Mouse (Mus musculus): Measurements from ENCODE around the gene B3glct. TPM values are rescaled to one million over a fixed set of nuclear protein-coding genes. Genes with fewer than 3 reads are reported as not detected.

The B3glct gene
- polyA plus RNA-seq, 1 experiment from 2014 or later = 13.8 TPM

DNA sequence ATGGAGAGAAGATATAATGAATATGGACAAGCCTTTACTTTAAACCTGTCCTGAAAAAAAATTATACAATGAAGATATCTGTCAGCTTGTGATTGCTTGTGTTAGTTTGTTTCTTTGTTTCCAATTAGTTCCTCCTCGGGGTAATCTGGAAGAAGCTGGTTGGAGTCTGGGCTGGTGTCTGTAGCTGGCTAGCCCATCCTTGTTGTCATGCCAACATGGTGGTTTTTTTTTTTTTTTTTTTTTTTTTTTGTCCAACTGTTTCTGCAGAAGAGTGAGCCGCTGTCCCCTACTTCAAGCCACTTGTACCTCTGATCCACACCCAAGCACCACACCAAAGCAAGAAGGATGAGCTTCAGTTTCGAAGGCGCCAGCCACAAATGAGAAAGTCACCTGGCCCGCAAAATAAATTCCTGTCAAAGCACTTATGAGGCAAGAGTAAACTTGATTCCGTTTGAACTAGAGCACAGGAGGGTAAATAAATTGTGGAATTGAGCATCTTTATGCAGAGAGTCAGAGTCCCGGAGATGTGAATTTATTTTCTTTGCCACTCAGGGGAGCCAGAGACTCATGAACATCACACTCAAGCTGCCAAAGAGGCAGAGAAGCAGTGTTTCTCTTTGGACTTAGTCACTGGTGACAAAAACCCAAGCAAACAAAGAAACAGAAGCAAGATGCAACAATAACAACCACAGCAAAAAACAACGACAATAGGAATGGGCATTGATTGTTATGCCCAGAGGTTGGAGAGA, 30.5 kb upstream of the B3glct start:
- H3K9ac ChIP-seq (ENCODE audit: low read depth, low read length) = no peak overlapping the region
- H3K4me2 ChIP-seq (ENCODE audit: low read length) = no peak overlapping the region
- no peaks in the 10 kb centered on the region for H3K9me3 ChIP-seq (ENCODE audit: control insufficient read depth, low read length)
- peaks cover 2% of the 10 kb centered on the region; the same call in 1 of the 2 replicates for H3K4me1 ChIP-seq (ENCODE audit: control insufficient read depth, insufficient read depth, low read depth, low read length)
- 53% methylated on average over 8 of the region's 8 CpGs for WGBS
- H3K36me3 ChIP-seq (ENCODE audit: control insufficient read depth, insufficient read depth, low read length) = no peaks in the 10 kb centered on the region
- H3K27me3 ChIP-seq (replicated peaks; ENCODE audit: control insufficient read depth, insufficient read depth, low read length) = no peaks in the 10 kb centered on the region
- peak; percentile 43; the same call in 1 of the 2 replicates for ATAC-seq
- no peak overlapping the region for H3K27ac ChIP-seq (ENCODE audit: low read depth, low read length)
- no peak overlapping the region for H3K4me3 ChIP-seq (ENCODE audit: low read length)

DNA sequence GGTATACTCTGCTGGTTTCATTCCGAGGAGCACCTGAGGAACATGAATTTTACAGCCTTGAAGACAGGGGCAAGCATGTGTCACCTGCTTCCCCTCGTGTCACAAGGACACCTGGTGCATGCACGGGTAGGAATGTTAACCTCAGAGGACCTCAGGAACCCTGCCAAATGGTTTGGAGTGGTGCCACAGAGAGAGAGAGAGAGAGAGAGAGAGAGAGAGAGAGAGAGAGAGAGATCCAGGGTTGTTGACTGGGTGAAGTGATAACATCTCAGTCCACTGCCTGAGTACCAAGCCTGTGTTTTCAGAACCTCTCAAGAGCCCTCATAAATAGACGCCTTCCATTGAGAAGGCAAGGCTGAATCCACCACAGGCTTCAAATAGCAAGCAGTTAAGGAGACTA, 29.8 kb upstream of the B3glct start:
- Histone ChIP-seq H3K9ac (ENCODE audit: low read depth, low read length) (no peak overlapping the region), H3K27me3 (replicated peaks; ENCODE audit: control insufficient read depth, insufficient read depth, low read length) (no peaks in the 10 kb centered on the region), H3K4me1 (ENCODE audit: control insufficient read depth, insufficient read depth, low read depth, low read length) (peaks cover 2% of the 10 kb centered on the region; the same call in 1 of the 2 replicates), H3K4me3 (ENCODE audit: low read length) (no peak overlapping the region), H3K4me2 (ENCODE audit: low read length) (no peak overlapping the region), H3K36me3 (ENCODE audit: control insufficient read depth, insufficient read depth, low read length) (no peaks in the 10 kb centered on the region), H3K9me3 (ENCODE audit: control insufficient read depth, low read length) (no peaks in the 10 kb centered on the region), H3K27ac (ENCODE audit: low read depth, low read length) (no peak overlapping the region)
- 56% methylated on average over 4 of the region's 4 CpGs for WGBS
- no peak for ATAC-seq

DNA sequence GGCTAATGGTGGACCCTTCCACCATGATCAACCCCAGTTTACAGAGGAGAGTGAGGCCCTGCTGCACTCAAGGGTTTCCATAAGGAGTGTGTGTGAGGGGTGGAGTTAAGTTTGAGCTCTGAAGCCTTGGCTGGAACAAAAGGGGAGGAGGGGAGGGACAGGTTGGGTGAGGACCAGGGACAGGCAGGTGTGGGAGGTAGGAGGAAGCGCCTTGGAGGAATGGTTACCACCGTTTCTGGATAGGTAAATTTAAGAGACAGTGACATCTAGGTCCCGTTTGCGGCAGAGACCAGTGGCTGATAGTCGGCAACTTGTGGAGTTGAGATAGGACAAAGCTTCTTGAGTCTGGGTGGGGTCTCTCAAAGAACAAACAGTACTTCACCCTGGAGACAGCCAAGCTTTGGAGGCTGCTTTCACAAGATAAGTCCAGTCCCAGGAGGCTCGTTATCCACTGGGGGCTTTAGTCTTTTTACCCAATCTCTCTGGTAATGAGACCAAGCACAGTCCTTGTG, 29.1 kb upstream of the B3glct start:
- H3K27me3 ChIP-seq (replicated peaks; ENCODE audit: control insufficient read depth, insufficient read depth, low read length) = no peaks in the 10 kb centered on the region
- no peak for ATAC-seq
- H3K36me3 ChIP-seq (ENCODE audit: control insufficient read depth, insufficient read depth, low read length) = no peaks in the 10 kb centered on the region
- H3K9me3 ChIP-seq (ENCODE audit: control insufficient read depth, low read length) = no peaks in the 10 kb centered on the region
- WGBS = 82% methylated on average over 6 of the region's 6 CpGs
- H3K4me1 ChIP-seq (ENCODE audit: control insufficient read depth, insufficient read depth, low read depth, low read length) = peaks cover 2% of the 10 kb centered on the region; the same call in 1 of the 2 replicates
- no peak overlapping the region for H3K4me2 ChIP-seq (ENCODE audit: low read length)
- H3K4me3 ChIP-seq (ENCODE audit: low read length) = no peak overlapping the region
- H3K27ac ChIP-seq (ENCODE audit: low read depth, low read length) = no peak overlapping the region
- H3K9ac ChIP-seq (ENCODE audit: low read depth, low read length) = no peak overlapping the region

DNA sequence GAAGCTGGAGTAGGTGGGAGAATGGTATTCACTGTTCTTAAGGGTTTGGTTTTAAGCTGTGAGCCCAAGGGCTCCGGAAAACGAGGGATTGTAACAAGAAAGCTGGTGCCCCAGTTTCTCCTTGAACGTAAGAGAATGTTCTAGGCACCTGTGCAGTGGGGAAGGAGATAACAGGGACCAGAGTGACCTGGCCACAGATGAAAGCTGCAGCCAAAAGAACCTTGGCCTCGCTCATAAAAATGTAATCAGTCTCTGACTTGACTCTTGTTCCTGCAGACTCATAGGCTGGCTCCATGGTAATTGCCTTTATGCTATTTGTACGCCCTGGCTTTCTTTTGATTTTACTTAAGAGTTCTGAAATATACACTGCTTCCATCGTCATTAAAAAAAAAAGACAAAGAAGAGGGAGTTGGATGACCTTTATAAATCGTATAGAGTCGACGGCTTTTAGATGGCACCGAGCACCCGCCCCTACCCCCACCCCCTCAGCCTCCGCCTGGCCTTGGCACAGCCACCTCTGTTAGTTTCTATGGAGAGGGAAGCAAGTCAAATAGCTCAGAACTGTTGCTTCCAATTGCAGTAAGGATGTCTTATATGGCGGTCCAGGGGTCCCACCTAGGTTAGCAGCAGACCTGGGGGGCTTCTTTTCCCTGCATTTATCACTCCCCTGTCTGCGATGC, 28.4 kb upstream of the B3glct start:
- no peaks in the 10 kb centered on the region for H3K27me3 ChIP-seq (replicated peaks; ENCODE audit: control insufficient read depth, insufficient read depth, low read length)
- no peak overlapping the region for H3K27ac ChIP-seq (ENCODE audit: low read depth, low read length)
- no peaks in the 10 kb centered on the region for H3K9me3 ChIP-seq (ENCODE audit: control insufficient read depth, low read length)
- H3K4me1 ChIP-seq (ENCODE audit: control insufficient read depth, insufficient read depth, low read depth, low read length) = peaks cover 2% of the 10 kb centered on the region; the same call in 1 of the 2 replicates
- H3K4me2 ChIP-seq (ENCODE audit: low read length) = no peak overlapping the region
- H3K36me3 ChIP-seq (ENCODE audit: control insufficient read depth, insufficient read depth, low read length) = no peaks in the 10 kb centered on the region
- 72% methylated on average over 14 of the region's 14 CpGs for WGBS
- ATAC-seq = no peak
- H3K4me3 ChIP-seq (ENCODE audit: low read length) = no peak overlapping the region
- no peak overlapping the region for H3K9ac ChIP-seq (ENCODE audit: low read depth, low read length)

DNA sequence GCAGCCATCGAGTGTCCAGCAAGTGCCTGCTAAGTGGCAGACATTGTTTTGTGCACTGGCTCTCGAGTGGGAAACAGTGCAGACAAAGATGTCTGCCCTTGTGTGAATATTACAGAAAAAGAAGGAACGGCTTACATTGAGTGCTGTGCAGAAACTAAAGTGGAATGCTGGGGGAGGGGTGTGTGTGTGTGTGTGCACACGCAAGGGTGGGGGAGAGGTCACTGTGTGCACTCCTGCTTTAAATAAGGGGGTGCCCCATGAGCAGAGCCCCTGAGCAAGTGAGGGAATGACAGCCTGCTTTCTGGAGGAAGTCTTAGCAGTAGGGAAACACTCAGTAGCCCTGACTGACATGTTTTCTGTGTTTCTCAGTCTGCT, 27.9 kb upstream of the B3glct start:
- Histone ChIP-seq H3K27ac (ENCODE audit: low read depth, low read length) (no peak overlapping the region), H3K4me3 (ENCODE audit: low read length) (no peak overlapping the region), H3K4me1 (ENCODE audit: control insufficient read depth, insufficient read depth, low read depth, low read length) (peaks cover 2% of the 10 kb centered on the region; the same call in 1 of the 2 replicates), H3K4me2 (ENCODE audit: low read length) (no peak overlapping the region), H3K36me3 (ENCODE audit: control insufficient read depth, insufficient read depth, low read length) (no peaks in the 10 kb centered on the region), H3K27me3 (replicated peaks; ENCODE audit: control insufficient read depth, insufficient read depth, low read length) (no peaks in the 10 kb centered on the region), H3K9me3 (ENCODE audit: control insufficient read depth, low read length) (no peaks in the 10 kb centered on the region), H3K9ac (ENCODE audit: low read depth, low read length) (no peak overlapping the region)
- ATAC-seq = no peak
- WGBS = 59% methylated on average over 4 of the region's 4 CpGs

DNA sequence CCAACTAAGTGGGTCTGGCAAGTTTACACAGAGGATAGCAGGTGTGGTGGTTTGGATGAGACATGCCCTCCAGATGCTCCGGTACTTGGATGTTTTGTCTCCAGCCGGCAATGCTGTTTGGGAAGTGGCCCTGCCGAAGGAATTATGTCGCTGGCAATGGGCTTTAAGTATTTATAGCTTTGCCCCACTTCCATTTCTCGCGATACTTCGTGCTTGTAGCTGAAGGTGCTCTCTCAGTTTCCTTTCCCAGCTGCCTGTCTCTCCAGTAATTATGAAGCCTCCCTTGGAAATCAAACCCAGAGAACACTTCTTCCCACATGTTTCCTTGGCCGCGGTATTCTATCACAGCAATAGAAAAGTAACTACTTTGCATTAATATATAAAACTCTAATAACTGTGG, 22.4 kb upstream of the B3glct start:
- no peak overlapping the region for H3K4me3 ChIP-seq (ENCODE audit: low read length)
- H3K4me1 ChIP-seq (ENCODE audit: control insufficient read depth, insufficient read depth, low read depth, low read length) = no peaks in the 10 kb centered on the region
- no peak for ATAC-seq
- no peak overlapping the region for H3K27ac ChIP-seq (ENCODE audit: low read depth, low read length)
- H3K36me3 ChIP-seq (ENCODE audit: control insufficient read depth, insufficient read depth, low read length) = no peaks in the 10 kb centered on the region
- no peaks in the 10 kb centered on the region for H3K27me3 ChIP-seq (replicated peaks; ENCODE audit: control insufficient read depth, insufficient read depth, low read length)
- H3K4me2 ChIP-seq (ENCODE audit: low read length) = no peak overlapping the region
- no peak overlapping the region for H3K9ac ChIP-seq (ENCODE audit: low read depth, low read length)
- WGBS = 83% methylated on average over 9 of the region's 9 CpGs
- no peaks in the 10 kb centered on the region for H3K9me3 ChIP-seq (ENCODE audit: control insufficient read depth, low read length)

DNA sequence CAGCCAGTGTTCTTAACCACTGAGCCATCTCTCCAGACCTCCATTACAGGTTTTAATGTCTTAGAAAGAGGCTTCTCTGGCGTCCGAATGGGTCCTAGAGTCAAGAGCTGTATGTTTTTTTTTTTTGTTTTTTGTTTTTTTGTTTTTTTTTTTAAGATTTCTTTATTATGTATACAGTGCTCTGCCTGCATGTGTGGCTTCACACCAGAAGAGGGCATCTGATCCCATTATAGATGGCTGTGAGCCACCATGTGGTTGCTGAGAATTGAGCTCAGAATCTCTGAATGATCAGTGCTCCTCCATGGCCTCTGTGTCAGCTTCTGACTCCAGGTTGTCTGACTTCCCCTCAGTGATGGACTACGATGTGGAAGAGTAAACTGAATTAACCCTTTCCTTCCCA, 20.0 kb upstream of the B3glct start:
- Histone ChIP-seq H3K27me3 (replicated peaks; ENCODE audit: control insufficient read depth, insufficient read depth, low read length) (no peaks in the 10 kb centered on the region), H3K9ac (ENCODE audit: low read depth, low read length) (no peak overlapping the region), H3K4me2 (ENCODE audit: low read length) (no peak overlapping the region), H3K27ac (ENCODE audit: low read depth, low read length) (no peak overlapping the region), H3K9me3 (ENCODE audit: control insufficient read depth, low read length) (no peaks in the 10 kb centered on the region), H3K36me3 (ENCODE audit: control insufficient read depth, insufficient read depth, low read length) (no peaks in the 10 kb centered on the region), H3K4me1 (ENCODE audit: control insufficient read depth, insufficient read depth, low read depth, low read length) (no peaks in the 10 kb centered on the region), H3K4me3 (ENCODE audit: low read length) (no peak overlapping the region)
- WGBS = 54% methylated on average over 3 of the region's 3 CpGs
- no peak for ATAC-seq

DNA sequence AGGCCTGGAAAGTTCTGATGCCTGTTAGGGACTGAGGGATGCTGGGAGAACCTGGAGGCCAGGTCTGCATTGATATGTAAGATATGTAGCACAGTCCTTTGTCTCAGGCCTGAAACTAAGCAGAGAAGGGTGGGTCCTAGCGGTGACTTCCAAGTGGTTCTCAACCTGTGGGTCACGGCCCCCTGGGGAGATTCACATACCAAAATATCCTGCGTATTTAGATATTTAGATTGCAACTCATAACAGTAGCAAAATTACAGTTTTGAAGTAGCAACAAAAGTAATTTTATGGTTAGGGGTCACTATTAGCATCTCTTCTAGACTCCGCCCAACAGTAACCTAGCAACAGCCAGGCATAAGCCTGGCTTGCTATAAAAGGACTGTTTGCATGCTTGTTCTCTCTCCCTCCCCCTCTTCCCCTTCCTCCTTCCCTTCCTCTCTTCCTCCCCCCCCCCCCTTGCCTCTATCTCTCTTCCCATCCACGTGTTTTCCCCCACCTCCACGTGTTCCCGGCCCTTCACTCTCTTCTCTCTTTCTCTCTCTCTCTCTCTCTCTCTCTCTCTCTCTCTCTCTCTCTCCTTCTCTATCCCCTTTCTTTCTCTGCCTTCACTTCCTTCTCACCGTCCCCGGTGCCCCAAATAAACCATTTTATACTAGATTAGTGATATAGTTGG, 19.2 kb upstream of the B3glct start:
- WGBS = 60% methylated on average over 9 of the region's 9 CpGs

DNA sequence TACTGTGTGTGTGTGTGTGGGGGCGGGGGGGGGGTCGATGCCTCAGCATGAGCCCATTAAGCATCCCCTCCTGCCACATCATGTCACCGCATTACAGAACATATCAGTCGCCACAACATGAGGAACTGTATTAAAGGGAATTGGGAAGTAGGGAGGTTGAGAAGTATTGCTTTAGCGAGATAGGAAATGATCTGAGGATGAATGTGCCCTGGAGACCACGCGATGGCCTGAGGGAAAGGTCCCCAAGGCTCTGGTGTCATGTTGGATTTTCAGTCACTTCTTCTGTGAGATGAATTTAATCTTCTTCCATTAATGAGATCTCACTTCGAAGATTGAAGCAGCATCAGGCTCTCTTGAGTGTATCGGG, 18.6 kb upstream of the B3glct start:
- no peaks in the 10 kb centered on the region for H3K27me3 ChIP-seq (replicated peaks; ENCODE audit: control insufficient read depth, insufficient read depth, low read length)
- no peaks in the 10 kb centered on the region for H3K4me1 ChIP-seq (ENCODE audit: control insufficient read depth, insufficient read depth, low read depth, low read length)
- H3K4me2 ChIP-seq (ENCODE audit: low read length) = no peak overlapping the region
- H3K9me3 ChIP-seq (ENCODE audit: control insufficient read depth, low read length) = no peaks in the 10 kb centered on the region
- ATAC-seq = no peak
- H3K4me3 ChIP-seq (ENCODE audit: low read length) = no peak overlapping the region
- no peak overlapping the region for H3K27ac ChIP-seq (ENCODE audit: low read depth, low read length)
- WGBS = 52% methylated on average over 8 of the region's 9 CpGs
- H3K36me3 ChIP-seq (ENCODE audit: control insufficient read depth, insufficient read depth, low read length) = no peaks in the 10 kb centered on the region
- H3K9ac ChIP-seq (ENCODE audit: low read depth, low read length) = no peak overlapping the region

More for the DNA sequence above, 19.2 kb upstream of the B3glct start:
- Histone ChIP-seq H3K4me1 (ENCODE audit: control insufficient read depth, insufficient read depth, low read depth, low read length) (no peaks in the 10 kb centered on the region), H3K4me2 (ENCODE audit: low read length) (no peak overlapping the region), H3K9me3 (ENCODE audit: control insufficient read depth, low read length) (no peaks in the 10 kb centered on the region), H3K9ac (ENCODE audit: low read depth, low read length) (no peak overlapping the region), H3K27me3 (replicated peaks; ENCODE audit: control insufficient read depth, insufficient read depth, low read length) (no peaks in the 10 kb centered on the region), H3K27ac (ENCODE audit: low read depth, low read length) (no peak overlapping the region), H3K4me3 (ENCODE audit: low read length) (no peak overlapping the region), H3K36me3 (ENCODE audit: control insufficient read depth, insufficient read depth, low read length) (no peaks in the 10 kb centered on the region)
- no peak for ATAC-seq

Measured in hindbrain, embryonic 16.5 days (tissue).